23 mouse cellular contexts compared by ENCODE assay signal in the genomic region with DNA sequence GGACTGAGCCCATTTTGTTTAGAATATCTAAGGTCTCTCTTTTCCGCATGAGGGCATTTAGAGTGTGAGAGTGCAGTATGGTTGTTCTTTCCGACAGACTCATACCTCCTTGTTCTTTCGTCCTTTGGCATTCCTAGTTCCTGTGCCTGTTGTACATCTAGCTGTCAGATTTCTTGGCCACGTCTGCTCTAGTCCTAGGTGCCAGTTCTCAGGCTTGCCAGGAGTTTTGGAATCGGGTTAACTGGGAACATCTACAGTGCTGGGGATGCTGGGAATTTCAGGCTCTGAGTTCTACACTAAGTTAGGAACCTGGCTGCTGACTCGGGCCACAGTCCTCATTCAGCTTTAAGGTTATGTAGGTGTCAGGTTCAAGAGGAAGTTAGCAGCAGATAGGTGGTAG. TPM values are rescaled to one million over a fixed set of nuclear protein-coding genes. Genes with fewer than 3 reads are reported as not detected.
A peak's percentile ranks its signal among the peaks of the same experiment; 100 is the strongest.
DNase-seq lines count a peak whose midpoint lies in the region.
"Had no signal": no experiment of that assay in that cellular context is flagged by ENCODE, and none has a peak within 500 bp of the region (broad histone marks: within the 10 kb centered on the region; RNA-seq: fewer than 3 reads in every experiment).

No protein-coding gene starts in this region.

- H3K9me3 ChIP-seq in heart, embryonic 10.5 days, result no peaks in the 10 kb centered on the region
- H3K9me3 ChIP-seq: embryonic facial prominence, embryonic 15.5 days; hindbrain, embryonic 10.5 days; limb, embryonic 15.5 days; midbrain, embryonic 10.5 days; neural tube, embryonic 12.5 days had no signal

- intact Hi-C loops in heart, postnatal 14 days (cut with DNase I), result loop anchor here (10.0 kb wide), 2 partner anchors 59 to 549 kb away; a partner anchor contains a TSS

- DNase-seq in adrenal gland, postnatal 14 days, result peak; percentile 42
- no peak for DNase-seq in adrenal gland, adult 8-10 months
- DNase-seq in heart, adult 18-20 months, result peak; percentile 57 to 73
- no peak for DNase-seq in heart, embryonic 10.5 days (ENCODE audit: low spot score)
- DNase-seq in adipocyte (ENCODE audit: low spot score), result peak; percentile 38
- DNase-seq in heart, postnatal 14 days, result peak; percentile 7 to 42
- DNase-seq in layer of hippocampus, adult 18-20 months (ENCODE audit: low spot score in 2 of 2), result no peak
- no peak for DNase-seq in thymus, postnatal 0 days (ENCODE audit: low spot score)
- DNase-seq: kidney, adult 11 months had no signal

- no peaks in the 10 kb centered on the region for H3K27me3 ChIP-seq in heart, embryonic 10.5 days (ENCODE audit: insufficient read depth, poor library complexity, severe bottlenecking)
- H3K27me3 ChIP-seq: embryonic facial prominence, embryonic 15.5 days; limb, embryonic 15.5 days; neural tube, embryonic 12.5 days had no signal

- H3K4me3 ChIP-seq in heart, embryonic 10.5 days, result no peak overlapping the region
- H3K4me3 ChIP-seq: embryonic facial prominence, embryonic 15.5 days; hindbrain, embryonic 10.5 days; limb, embryonic 15.5 days; midbrain, embryonic 10.5 days; neural tube, embryonic 12.5 days had no signal

- 78% methylated on average over 6 of the region's 6 CpGs for WGBS in heart, embryonic 10.5 days

- 0 out of 2 replicates have a peak, but pooled peaks cover 2% of the 10 kb centered on the region for H3K4me1 ChIP-seq in heart, embryonic 10.5 days
- H3K4me1 ChIP-seq: embryonic facial prominence, embryonic 15.5 days; hindbrain, embryonic 10.5 days; limb, embryonic 15.5 days; midbrain, embryonic 10.5 days; neural tube, embryonic 12.5 days had no signal

- no peak overlapping the region for H3K27ac ChIP-seq in heart, embryonic 10.5 days
- H3K27ac ChIP-seq: embryonic facial prominence, embryonic 15.5 days; hindbrain, embryonic 10.5 days; hindbrain, postnatal 0 days; limb, embryonic 15.5 days; macrophage; midbrain, embryonic 10.5 days; neural tube, embryonic 12.5 days had no signal

- peaks cover 57% of the 10 kb centered on the region for H3K36me3 ChIP-seq in heart, embryonic 10.5 days

RNA-seq across cellular contexts. Expression of a gene that starts 7.4 kb away (rescaled TPM):
- total RNA-seq in adrenal gland, postnatal 14 days (2021), result not detected in 2 replicates
- not detected for total RNA-seq in adrenal gland, adult 8-10 months (2022)
- total RNA-seq in heart, adult 18-20 months (2021), result not detected
- polyA plus RNA-seq in heart, embryonic 10.5 days (2016; fragmentation: Nextera tagmentation; extraction: Ambion mirVana), result 1.5 and 1.9 TPM in 2 replicates
- not detected for total RNA-seq in heart, postnatal 14 days (2021)
- total RNA-seq in layer of hippocampus, adult 18-20 months (2021), result not detected
- 1.2 and 2.2 TPM in 2 replicates for polyA plus RNA-seq in thymus, postnatal 0 days (2015; fragmentation: Nextera tagmentation; extraction: Ambion mirVana)
- total RNA-seq: adrenal gland, postnatal 25 days; gastrocnemius, postnatal 36 days; hindbrain, postnatal 0 days; left cerebral cortex, postnatal 36 days had no signal
- polyA plus RNA-seq: macrophage; small intestine, adult 2 months had no signal

RNA-seq across cellular contexts. Expression of a gene that starts 8.1 kb away (rescaled TPM):
- 76.7 and 79.6 TPM in 2 replicates for total RNA-seq in adrenal gland, postnatal 14 days (2021)
- total RNA-seq in adrenal gland, adult 8-10 months (2022), result 10 to 100 TPM; 88.1 to 93.9 (median 93.1) TPM
- 10 to 100 TPM; 47.4 to 48.9 TPM for total RNA-seq in heart, adult 18-20 months (2021)
- polyA plus RNA-seq in heart, embryonic 10.5 days (2016; fragmentation: Nextera tagmentation; extraction: Ambion mirVana), result 46.2 and 46.3 TPM in 2 replicates
- total RNA-seq in heart, postnatal 14 days (2021), result 10 to 100 TPM; 54.1 to 55.5 TPM
- 10 to 100 TPM; 43.3 to 46.4 TPM for total RNA-seq in layer of hippocampus, adult 18-20 months (2021)
- polyA plus RNA-seq in thymus, postnatal 0 days (2015; fragmentation: Nextera tagmentation; extraction: Ambion mirVana), result 48.2 and 59.2 TPM in 2 replicates

RNA-seq across cellular contexts. Expression of a gene that starts 30.0 kb away (rescaled TPM):
- total RNA-seq in adrenal gland, postnatal 14 days (2021), result 0.59 TPM in 1 of 2 replicates, not detected in the other
- under 1 TPM; 0.30 to 0.68 (median 0.64) TPM for total RNA-seq in adrenal gland, adult 8-10 months (2022)
- under 1 TPM in 1 of 2 experiments, not detected in 1; 0.51 TPM for total RNA-seq in heart, adult 18-20 months (2021)
- not detected in 2 replicates for polyA plus RNA-seq in heart, embryonic 10.5 days (2016; fragmentation: Nextera tagmentation; extraction: Ambion mirVana)
- under 1 TPM; 0.17 to 0.34 TPM for total RNA-seq in heart, postnatal 14 days (2021)
- under 1 TPM; 0.25 to 0.71 TPM for total RNA-seq in layer of hippocampus, adult 18-20 months (2021)
- polyA plus RNA-seq in thymus, postnatal 0 days (2015; fragmentation: Nextera tagmentation; extraction: Ambion mirVana), result 0.13 TPM in 1 of 2 replicates, not detected in the other
- total RNA-seq: hindbrain, postnatal 0 days had no signal
- polyA plus RNA-seq: forebrain, embryonic 16.5 days; hindbrain, embryonic 10.5 days; hindbrain, postnatal 0 days; lung, embryonic 16.5 days; macrophage; neural tube, embryonic 12.5 days had no signal

RNA-seq across cellular contexts. Expression of a gene that starts 32.8 kb away (rescaled TPM):
- not detected in 2 replicates for total RNA-seq in adrenal gland, postnatal 14 days (2021)
- not detected for total RNA-seq in adrenal gland, adult 8-10 months (2022)
- not detected for total RNA-seq in heart, adult 18-20 months (2021)
- not detected in 2 replicates for polyA plus RNA-seq in heart, embryonic 10.5 days (2016; fragmentation: Nextera tagmentation; extraction: Ambion mirVana)
- total RNA-seq in heart, postnatal 14 days (2021), result not detected
- not detected for total RNA-seq in layer of hippocampus, adult 18-20 months (2021)
- not detected in 2 replicates for polyA plus RNA-seq in thymus, postnatal 0 days (2015; fragmentation: Nextera tagmentation; extraction: Ambion mirVana)
- total RNA-seq: adrenal gland, postnatal 25 days; gastrocnemius, postnatal 36 days; hindbrain, postnatal 0 days; layer of hippocampus, adult 8-10 months; left cerebral cortex, postnatal 36 days had no signal
- polyA plus RNA-seq: embryonic facial prominence, embryonic 15.5 days; forebrain, embryonic 16.5 days; hindbrain, embryonic 10.5 days; hindbrain, postnatal 0 days; limb, embryonic 15.5 days; lung, embryonic 16.5 days; macrophage; midbrain, embryonic 10.5 days; neural tube, embryonic 12.5 days; small intestine, adult 2 months had no signal

RNA-seq across cellular contexts. Expression of a gene that starts 34.1 kb away (rescaled TPM):
- 4.4 and 4.6 TPM in 2 replicates for total RNA-seq in adrenal gland, postnatal 14 days (2021)
- 10 to 100 TPM; 10.7 to 13.2 (median 11.5) TPM for total RNA-seq in adrenal gland, adult 8-10 months (2022)
- 1 to 10 TPM; 2.9 to 3.7 TPM for total RNA-seq in heart, adult 18-20 months (2021)
- 4.3 and 8.4 TPM in 2 replicates for polyA plus RNA-seq in heart, embryonic 10.5 days (2016; fragmentation: Nextera tagmentation; extraction: Ambion mirVana)
- 1 to 10 TPM; 1.7 to 2.7 TPM for total RNA-seq in heart, postnatal 14 days (2021)
- total RNA-seq in layer of hippocampus, adult 18-20 months (2021), result 1 to 10 TPM in 1 of 2 experiments, under 1 TPM in 1; 0.66 to 1.4 TPM
- polyA plus RNA-seq in thymus, postnatal 0 days (2015; fragmentation: Nextera tagmentation; extraction: Ambion mirVana), result 2.1 and 2.3 TPM in 2 replicates
- total RNA-seq: hindbrain, postnatal 0 days had no signal
- polyA plus RNA-seq: macrophage had no signal

Comparison
In these comparisons a context has a peak if more than half of its experiments do, and no peak if none do; other contexts are left out.
1. DNase-seq: peak in adrenal gland, postnatal 14 days (single experiment), heart, adult 18-20 months (2 of 2), adipocyte (single experiment) and heart, postnatal 14 days (2 of 2); none in adrenal gland, adult 8-10 months (single experiment), heart, embryonic 10.5 days (single experiment), layer of hippocampus, adult 18-20 months (0 of 2) and thymus, postnatal 0 days (single experiment).